Mouse (Mus musculus) embryonic facial prominence, embryonic 13.5 days (tissue): Measurements from ENCODE around the gene Pros1. TPM values are rescaled to one million over a fixed set of nuclear protein-coding genes. Genes with fewer than 3 reads are reported as not detected.

Source experiments
- ATAC-seq: fragments of 200-750 bp; cut with Nextera tagmentation; 2 replicates; pipeline ENCODE4 v1.8.0; 2017; ENCODE audit warnings: low read depth; ENCODE audit not compliant: insufficient number of reproducible peaks, insufficient read depth, low FRiP score, low TSS enrichment
- H3K27ac ChIP-seq: fragments of 300-500 bp; sonication (generic); 2 replicates; pipeline ENCODE4 v1.5.1; 2015; ENCODE audit warnings: moderate library complexity, mild to moderate bottlenecking, inconsistent platforms
- H3K27me3 ChIP-seq: fragments of 300-500 bp; sonication (generic); 2 replicates; pipeline ENCODE4 v1.6.1; 2015; ENCODE audit warnings: mild to moderate bottlenecking, inconsistent platforms
- H3K36me3 ChIP-seq: fragments of 300-500 bp; sonication (generic); 2 replicates; pipeline ENCODE4 v1.6.1; 2015; ENCODE audit warnings: mild to moderate bottlenecking, inconsistent platforms
- H3K4me1 ChIP-seq: fragments of 300-500 bp; sonication (generic); 2 replicates; pipeline ENCODE4 v1.6.1; 2015; ENCODE audit warnings: inconsistent platforms
- H3K4me2 ChIP-seq: fragments of 300-500 bp; sonication (generic); 2 replicates; pipeline ENCODE4 v1.6.1; 2015; ENCODE audit warnings: moderate library complexity, mild to moderate bottlenecking, inconsistent platforms
- H3K4me3 ChIP-seq: fragments of 300-500 bp; sonication (generic); 2 replicates; pipeline ENCODE4 v1.5.1; 2015; ENCODE audit warnings: mild to moderate bottlenecking, inconsistent platforms
- H3K9ac ChIP-seq: fragments of 300-500 bp; sonication (generic); 2 replicates; pipeline ENCODE4 v1.6.1; 2015; ENCODE audit warnings: mild to moderate bottlenecking, inconsistent platforms
- H3K9me3 ChIP-seq: fragments of 300-500 bp; sonication (generic); 2 replicates; pipeline ENCODE4 v1.6.1; 2016; ENCODE audit warnings: inconsistent platforms
- WGBS: fragments of 180-500 bp; shearing (Covaris S2); methylation state at CpG from one replicate; pipeline ENCODE4 v1.1.7; 2015; ENCODE audit warnings: mixed read lengths; 5-methylcytosine and 5-hydroxymethylcytosine counted together
- microRNA-seq: library from miRNA; unstranded; fragments of <30 nt; microRNA quantifications from one replicate; pipeline ENCODE4, GENCODE M21; 2016
- polyA plus RNA-seq: library from polyadenylated mRNA; unstranded; fragments of >200 nt; fragmentation: Nextera tagmentation; extraction: Ambion mirVana; gene quantifications from 2 replicates; pipeline ENCODE4 v1.2.1, GENCODE M21; 2015

Pros1 gene
- polyA plus RNA-seq, 1 experiment from 2014 or later: 49.3 TPM

DNA sequence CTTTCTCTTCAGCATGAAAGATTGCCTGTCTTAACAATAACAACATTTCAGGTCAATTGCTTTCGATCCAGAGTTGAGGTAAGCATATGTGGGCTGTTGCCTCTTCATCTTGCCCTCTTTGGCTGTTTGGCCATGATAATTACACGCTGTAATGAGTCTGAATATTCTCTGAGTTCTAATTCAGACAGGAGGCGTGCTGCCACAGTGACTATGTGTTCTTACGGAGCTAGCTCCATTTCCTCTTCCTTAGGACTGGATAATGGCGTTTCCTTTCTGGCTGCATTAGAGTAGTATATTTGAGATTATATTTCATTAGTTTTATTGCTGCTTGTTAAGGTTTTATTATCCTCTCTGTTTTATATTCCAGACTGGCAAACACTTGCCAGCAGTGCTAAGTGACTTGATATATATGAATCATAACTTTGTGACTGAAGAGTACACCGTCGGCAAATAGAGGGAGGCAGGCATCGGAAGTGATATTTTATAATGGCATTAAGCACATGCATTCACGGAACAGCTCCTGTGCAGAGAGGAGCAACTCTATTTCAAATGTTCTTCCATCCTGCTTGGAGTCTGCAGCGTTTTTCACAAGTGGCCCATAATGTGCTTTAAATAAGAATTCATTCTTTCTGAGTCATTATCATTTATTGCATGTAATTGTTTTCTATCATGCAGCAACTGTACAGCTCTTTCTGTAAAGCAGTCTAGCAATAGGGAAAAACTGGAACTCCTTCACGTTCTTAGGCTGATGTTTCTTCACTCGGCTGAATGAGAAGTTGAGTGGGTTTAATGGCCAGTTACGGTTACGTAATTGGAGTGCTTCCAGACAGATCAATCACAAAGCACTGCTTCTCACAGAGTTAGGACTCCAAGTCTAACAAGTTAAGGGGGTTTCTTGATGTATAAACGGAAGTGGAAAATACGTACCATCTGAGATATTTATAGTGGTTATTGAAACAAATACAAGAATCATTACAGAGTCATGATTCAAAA is 88.6 kb downstream of the Pros1 start:
- Histone ChIP-seq H3K36me3 (no peaks in the 10 kb centered on the region), H3K4me2 (no peak overlapping the region), H3K27me3 (no peaks in the 10 kb centered on the region), H3K27ac (no peak overlapping the region), H3K9me3 (peaks cover 4% of the 10 kb centered on the region; the same call in 1 of the 2 replicates), H3K4me3 (no peak overlapping the region), H3K4me1 (peaks cover 7% of the 10 kb centered on the region), H3K9ac (no peak overlapping the region)
- WGBS: 57% methylated on average over 16 of the region's 16 CpGs
- ATAC-seq: no peak

DNA sequence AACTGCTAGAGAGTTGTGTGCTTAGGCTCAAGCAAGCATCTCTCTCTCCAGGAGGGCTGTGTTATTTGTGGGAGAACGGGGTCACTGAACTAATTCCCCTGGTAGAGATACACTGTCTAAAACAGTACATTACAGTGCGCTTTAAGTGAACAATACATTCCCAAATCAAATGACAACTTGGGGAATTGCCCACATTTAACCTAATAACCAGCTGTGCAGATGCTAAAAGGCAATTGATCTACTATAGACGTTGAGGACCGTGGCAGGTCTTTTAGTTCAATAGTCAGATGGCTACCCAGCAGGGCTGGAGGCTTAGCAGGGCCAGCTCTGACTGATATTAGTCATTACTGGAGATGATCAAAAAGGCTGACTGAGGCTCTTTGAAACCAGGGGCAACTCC is 104.4 kb downstream of the Pros1 start:
- H3K36me3 ChIP-seq: no peaks in the 10 kb centered on the region
- no peaks in the 10 kb centered on the region for H3K4me1 ChIP-seq
- no peak overlapping the region for H3K9ac ChIP-seq
- H3K27me3 ChIP-seq: no peaks in the 10 kb centered on the region
- H3K4me2 ChIP-seq: no peak overlapping the region
- no peaks in the 10 kb centered on the region for H3K9me3 ChIP-seq
- H3K4me3 ChIP-seq: no peak overlapping the region
- H3K27ac ChIP-seq: no peak overlapping the region
- no peak for ATAC-seq
- 75% methylated on average over 4 of the region's 4 CpGs for WGBS

DNA sequence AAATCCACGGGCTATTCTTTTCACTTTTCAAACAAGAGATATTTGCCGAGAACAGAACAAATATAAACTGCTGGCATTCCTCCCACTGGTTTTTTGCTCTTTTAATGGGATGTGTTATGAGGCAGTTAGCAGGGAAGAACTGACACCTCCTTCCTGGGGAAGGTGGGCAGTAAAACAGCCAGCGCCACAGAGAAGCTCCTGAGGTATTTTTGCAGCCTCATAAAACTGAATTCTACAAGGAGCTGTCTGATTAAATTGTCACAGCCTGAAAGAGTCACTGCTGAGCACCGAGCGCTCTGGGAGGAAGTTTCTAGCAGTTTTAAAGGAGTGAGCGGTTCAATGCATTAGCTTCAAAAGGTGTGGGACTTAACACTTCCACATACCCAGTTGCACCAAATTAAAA is 110.3 kb downstream of the Pros1 start:
- WGBS: 81% methylated on average over 6 of the region's 6 CpGs
- Histone ChIP-seq H3K4me3 (no peak overlapping the region), H3K9me3 (no peaks in the 10 kb centered on the region), H3K27me3 (no peaks in the 10 kb centered on the region), H3K9ac (no peak overlapping the region), H3K4me2 (no peak overlapping the region), H3K27ac (no peak overlapping the region), H3K4me1 (no peaks in the 10 kb centered on the region), H3K36me3 (no peaks in the 10 kb centered on the region)
- no peak for ATAC-seq

DNA sequence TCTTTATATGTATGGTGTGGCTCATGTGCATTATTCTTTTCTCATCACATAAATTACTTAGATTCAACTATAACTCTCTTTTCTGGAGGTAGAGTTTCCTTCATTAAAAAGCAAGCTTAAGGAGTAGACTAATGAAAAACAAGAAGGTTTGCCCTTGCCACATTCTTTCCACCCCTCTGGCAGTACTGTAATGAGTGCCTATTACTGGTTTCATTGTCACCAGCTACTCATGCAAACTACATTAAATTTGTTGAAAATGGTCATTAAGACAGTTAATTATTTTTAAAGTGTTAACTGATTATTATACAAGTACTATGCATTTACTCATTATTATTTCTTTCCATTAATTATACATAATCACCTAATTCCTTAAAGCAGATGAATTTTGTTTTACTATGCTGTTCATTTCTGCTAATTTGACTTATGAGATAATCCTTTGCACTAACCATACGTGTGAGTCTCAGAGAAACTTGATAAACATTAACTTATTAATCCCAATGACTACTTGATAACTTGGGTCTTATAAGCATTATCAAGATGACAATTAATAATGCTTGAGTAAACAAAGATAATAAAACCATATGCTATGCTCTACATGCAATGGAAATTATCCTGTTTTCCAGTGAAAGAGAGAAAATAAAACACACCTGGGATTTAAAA is 117.7 kb downstream of the Pros1 start:
- WGBS: 65% methylated on average over 1 of the region's 1 CpGs
- Histone ChIP-seq H3K27me3 (no peaks in the 10 kb centered on the region), H3K27ac (no peak overlapping the region)

DNA sequence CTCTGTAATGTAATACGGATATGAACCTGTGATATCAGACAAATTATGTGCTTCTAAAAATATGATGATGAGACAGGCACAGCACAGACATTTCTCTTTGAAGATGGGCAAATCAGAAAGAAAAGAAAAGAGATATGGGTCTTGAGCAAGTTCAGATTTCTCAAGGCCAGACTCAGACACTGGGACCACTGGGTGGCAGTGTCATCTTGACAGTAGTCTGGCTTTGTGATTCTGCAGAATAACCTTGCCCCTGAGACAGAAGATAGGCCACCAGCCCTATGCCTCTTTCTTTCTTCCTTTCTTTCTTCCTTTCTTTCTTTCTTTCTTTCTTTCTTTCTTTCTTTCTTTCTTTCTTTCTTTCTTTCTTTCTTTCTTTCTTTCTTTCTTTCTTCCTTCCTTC is 120.8 kb downstream of the Pros1 start:
- H3K9ac ChIP-seq: no peak overlapping the region
- no peak for ATAC-seq
- no peak overlapping the region for H3K27ac ChIP-seq
- H3K36me3 ChIP-seq: no peaks in the 10 kb centered on the region
- H3K4me1 ChIP-seq: no peaks in the 10 kb centered on the region
- no peak overlapping the region for H3K4me2 ChIP-seq
- H3K4me3 ChIP-seq: no peak overlapping the region
- no peaks in the 10 kb centered on the region for H3K9me3 ChIP-seq
- no peaks in the 10 kb centered on the region for H3K27me3 ChIP-seq
- WGBS: 83% methylated on average over 1 of the region's 1 CpGs

More for the DNA sequence above, 117.7 kb downstream of the Pros1 start:
- Histone ChIP-seq H3K9ac (no peak overlapping the region), H3K9me3 (no peaks in the 10 kb centered on the region), H3K4me3 (no peak overlapping the region), H3K36me3 (no peaks in the 10 kb centered on the region), H3K4me1 (no peaks in the 10 kb centered on the region), H3K4me2 (no peak overlapping the region)
- ATAC-seq: no peak

Small RNAs within 50 kb of the gene (microRNA-seq; reads per million reads assigned to microRNA genes)
- gene Gm25986: not detected

Other genes starting within 250 kb of the Pros1 start
- gene Nsun3, start 67.5 kb upstream of the Pros1 start, polyA plus RNA-seq: 7.6 and 10.7 TPM in 2 replicates
- 1.2 and 1.5 TPM in 2 replicates for gene Stx19, start 39.6 kb upstream of the Pros1 start, polyA plus RNA-seq
- 27.4 and 29.2 TPM in 2 replicates for gene Arl13b, start 7.3 kb upstream of the Pros1 start, polyA plus RNA-seq